Mouse (Mus musculus) effector memory CD4-positive, alpha-beta T cell, adult 7 months (primary cell): ENCODE results near the gene Kif27. TPM values are rescaled to one million over a fixed set of nuclear protein-coding genes. Genes with fewer than 3 reads are reported as not detected.

ENCODE experiments used
- polyA plus RNA-seq: library from polyadenylated mRNA; unstranded; fragments of 100-300 nt; shearing (Covaris generic); gene quantifications from one replicate; pipeline ENCODE4 v1.2.1, GENCODE M21; 2017

The Kif27 gene
- polyA plus RNA-seq, result 0.48 TPM

DNA sequence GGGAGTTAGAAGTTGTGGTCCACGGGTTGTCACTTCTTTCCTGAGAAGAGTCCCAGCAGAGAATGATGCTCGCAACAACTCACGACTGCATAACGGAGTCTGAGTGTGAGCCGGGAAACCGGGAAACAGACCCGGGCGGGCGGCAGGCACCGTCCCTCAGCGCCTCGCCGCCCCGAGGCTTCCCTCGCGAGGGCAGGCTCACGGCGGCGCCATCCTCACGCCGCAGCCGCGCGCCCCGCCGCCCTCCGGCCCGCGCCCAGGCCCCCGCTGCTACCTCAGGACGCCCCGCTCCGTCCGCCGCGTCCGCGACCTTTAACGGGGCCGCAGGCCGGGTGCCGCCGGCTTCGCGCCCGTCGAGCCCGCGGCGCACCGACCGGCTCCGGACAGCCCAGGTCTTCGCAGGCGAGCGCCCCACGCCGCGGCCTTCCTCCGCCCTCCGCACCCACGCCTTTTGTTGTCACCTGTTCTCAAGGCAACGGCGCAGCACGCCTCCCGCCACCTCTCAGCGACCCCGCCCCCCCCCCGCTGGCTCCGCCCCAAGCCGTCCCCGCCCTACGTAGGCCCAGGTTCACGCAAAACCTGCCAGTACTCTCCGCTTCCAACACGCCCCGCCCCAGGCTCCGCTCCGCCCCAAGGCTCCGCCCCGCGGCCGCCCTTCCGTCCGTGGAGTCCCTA lies at the start of gene Kif27:
Kif27 (minus strand) TSS at position 494 of the 675 bp plus-strand sequence.

GRCm38 (mm10) chr13:58403243-58403642 lies 44.3 kb upstream of the Kif27 start, which contains the start of gene Hnrnpk:
Gene Hnrnpk (minus strand): TSS chr13:58403343.

DNA sequence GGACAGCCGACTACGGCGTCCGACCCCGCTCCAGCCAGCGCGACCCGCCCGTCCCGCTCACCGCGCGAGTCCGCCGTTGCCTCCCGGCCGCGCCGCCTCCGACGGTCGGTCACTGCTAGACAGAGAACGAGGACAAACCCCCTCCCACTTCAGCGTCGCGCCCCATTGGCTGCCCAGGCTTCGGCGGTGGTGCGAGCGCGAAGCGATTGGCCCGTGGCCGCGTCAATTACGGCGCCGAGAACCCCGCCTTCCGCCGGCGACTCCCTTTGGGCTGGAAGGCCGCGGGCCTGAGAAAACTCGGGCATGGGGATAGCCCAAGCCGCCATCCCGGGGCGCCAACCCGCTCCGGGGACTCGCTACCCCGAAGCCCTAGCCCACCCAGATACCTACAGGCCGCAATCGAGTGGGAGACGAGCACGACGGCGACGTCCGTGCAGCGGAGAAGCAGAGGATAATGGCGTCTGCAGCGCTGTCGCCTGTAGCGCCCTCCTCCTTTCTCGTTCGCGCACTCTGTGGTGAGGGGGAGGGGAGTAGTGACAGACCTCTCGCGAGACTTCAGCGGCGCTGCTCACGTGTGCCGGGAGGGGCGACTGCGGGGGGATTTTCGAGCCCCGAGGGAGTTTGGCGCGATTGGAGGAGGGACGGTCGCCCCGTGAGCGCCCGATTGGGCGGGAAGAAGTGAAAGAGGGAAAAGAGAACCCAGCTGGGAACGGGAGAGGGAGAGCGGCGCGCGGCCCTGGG lies 43.3 kb upstream of the Kif27 start, which contains the start of gene Rmi1:
Rmi1 (plus strand) TSS at position 246 of the 741 bp plus-strand sequence.

GRCm38 (mm10) chr13:58384779-58385546 lies 26.0 kb upstream of the Kif27 start, which contains the start of gene 2210016F16Rik:
Gene 2210016F16Rik (minus strand): TSS chr13:58385225.

DNA sequence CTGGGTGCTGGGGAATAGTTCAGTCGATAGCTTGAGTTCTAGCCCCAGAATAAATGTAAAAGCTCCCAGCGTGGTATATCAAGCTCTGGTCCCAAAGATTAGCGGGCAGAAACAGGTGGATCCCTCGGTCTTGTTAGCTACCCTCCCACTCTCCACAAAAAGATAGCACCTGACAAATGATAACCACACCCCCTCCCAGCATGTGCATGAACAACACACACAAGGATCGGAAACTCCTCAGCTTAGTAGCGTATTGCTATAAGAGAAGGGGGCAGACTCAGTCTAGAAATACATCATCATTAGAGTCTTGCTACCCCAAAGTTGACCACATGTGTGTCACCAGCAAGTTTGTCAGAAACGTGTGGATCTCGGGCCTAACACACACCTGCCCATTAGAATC lies 83.3 kb downstream of the Kif27 start, which contains the start of gene Gkap1:
Gkap1 (minus strand) TSS at position 101 of the 400 bp plus-strand sequence.

Other genes with a start within 250 kb of the Kif27 start
- 1.6 TPM for gene Klhl3, start 245.5 kb downstream of the Kif27 start, polyA plus RNA-seq
- gene Hnrnpa0, start 230.6 kb downstream of the Kif27 start, polyA plus RNA-seq, result 73.0 TPM
- gene Idnk, start 201.5 kb downstream of the Kif27 start, polyA plus RNA-seq, result 140 TPM
- 138 TPM for gene Ubqln1, start 143.5 kb downstream of the Kif27 start, polyA plus RNA-seq
- 1.3 TPM for gene Gkap1, start 83.4 kb downstream of the Kif27 start, polyA plus RNA-seq
- gene 2210016F16Rik, start 26.1 kb upstream of the Kif27 start, polyA plus RNA-seq, result 13.1 TPM
- 35.0 TPM for gene Rmi1, start 43.1 kb upstream of the Kif27 start, polyA plus RNA-seq
- gene Hnrnpk, start 44.2 kb upstream of the Kif27 start, polyA plus RNA-seq, result 1,674 TPM